Mouse (Mus musculus) lung, adult 2 months (tissue): ENCODE results near the gene Sncb. TPM values are rescaled to one million over a fixed set of nuclear protein-coding genes. Genes with fewer than 3 reads are reported as not detected.

Experiments used
- DNase-seq: peaks from one replicate; pipeline ENCODE4 v3.0.0; 2022
- H3K4me1 ChIP-seq: fragments of 200-500 bp; 2 replicates; pipeline ENCODE4 v1.6.1; 2011; ENCODE audit warnings: low read length; ENCODE audit not compliant: control insufficient read depth, insufficient read depth
- H3K4me3 ChIP-seq: fragments of 200-500 bp; replicated peaks from 2 replicates; pipeline ENCODE3; 2011; ENCODE audit warnings: low read depth, mild to moderate bottlenecking, control low read depth, low read length; ENCODE audit errors: extremely low read depth
- CTCF ChIP-seq: fragments of 200-500 bp; IDR thresholded peaks from 2 replicates; pipeline ENCODE4 v1.5.1; 2011; ENCODE audit warnings: mild to moderate bottlenecking, low read length, control low read depth; ENCODE audit not compliant: insufficient read depth
- POLR2A ChIP-seq: fragments of 200-500 bp; IDR thresholded peaks from 2 replicates; pipeline ENCODE4 v1.6.1; 2011; ENCODE audit warnings: low read depth, mild to moderate bottlenecking, control low read depth, low read length, borderline replicate concordance; ENCODE audit errors: extremely low read depth
- WGBS: fragments of 180-500 bp; shearing (Covaris S2); methylation state at CpG from one replicate; pipeline ENCODE4 v1.1.7; 2018; 5-methylcytosine and 5-hydroxymethylcytosine counted together
- polyA plus RNA-seq: library from polyadenylated mRNA; depleted of rRNA; stranded (reverse); fragments of >200 nt; gene quantifications from 2 replicates; pipeline ENCODE4 v1.2.3, GENCODE M21; 2012

Sncb gene
- polyA plus RNA-seq, 1 experiment, result not detected

GRCm38 (mm10) chr13:54749061-54749863, 17.1 kb downstream of the Sncb start:
- no peak for DNase-seq
- 2% methylated on average over 71 of the region's 100 CpGs for WGBS

DNA sequence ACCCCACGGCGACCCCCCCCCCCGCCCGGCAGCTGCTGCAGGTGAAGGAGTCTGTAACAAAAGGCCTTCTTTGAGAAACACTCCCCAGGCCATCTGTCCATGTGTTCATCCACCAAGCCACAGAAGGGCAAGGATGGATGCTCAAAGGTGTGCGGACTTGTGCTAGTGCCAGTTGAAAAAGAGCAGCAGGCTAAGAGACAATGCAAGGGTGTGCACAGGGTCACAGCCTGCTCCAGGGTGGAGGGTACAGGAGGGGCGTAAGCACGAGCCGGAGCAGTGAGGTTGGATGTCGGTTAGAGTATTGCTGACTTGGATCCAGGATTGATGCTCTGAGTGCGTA, 17.7 kb downstream of the Sncb start:
- no peak overlapping the region for H3K4me3 ChIP-seq
- DNase-seq, result no peak
- WGBS, result 46% methylated on average over 10 of the region's 10 CpGs
- no peaks in the 10 kb centered on the region for H3K4me1 ChIP-seq
- TF ChIP-seq CTCF, result no peak
- no peak for TF ChIP-seq POLR2A

More at GRCm38 (mm10) chr13:54749061-54749863, 17.1 kb downstream of the Sncb start:
- Histone ChIP-seq H3K4me3 (no peak overlapping the region), H3K4me1 (no peaks in the 10 kb centered on the region)
- TF ChIP-seq CTCF, result no peak
- TF ChIP-seq POLR2A, result no peak

DNA sequence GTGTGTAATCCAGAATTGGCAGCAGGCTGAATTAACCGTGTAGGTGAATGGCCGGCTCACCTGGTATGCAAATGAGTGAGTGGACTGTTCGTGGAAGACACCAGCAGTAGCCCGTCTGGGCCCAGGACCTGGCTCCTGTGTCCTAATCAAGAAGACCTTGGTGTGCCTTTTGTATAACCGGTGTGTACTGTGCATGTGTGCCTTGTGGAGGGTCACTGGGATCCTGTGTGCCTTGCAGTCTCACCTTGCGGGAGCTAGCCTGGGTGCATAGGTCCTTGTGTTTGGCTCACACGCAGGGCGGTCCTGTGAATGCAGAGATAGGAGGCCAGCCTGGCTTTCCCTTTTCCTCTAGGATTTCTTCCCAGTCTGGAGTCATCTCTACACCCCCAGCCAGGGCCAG, 18.2 kb downstream of the Sncb start:
- Histone ChIP-seq H3K4me1 (no peaks in the 10 kb centered on the region), H3K4me3 (no peak overlapping the region)
- 78% methylated on average over 8 of the region's 8 CpGs for WGBS
- TF ChIP-seq CTCF (no peak), POLR2A (no peak)
- no peak for DNase-seq

- TF ChIP-seq POLR2A, result no peak
- TF ChIP-seq CTCF, result no peak
- WGBS, result 39% methylated on average over 10 of the region's 10 CpGs
- DNase-seq, result no peak
- no peak overlapping the region for H3K4me3 ChIP-seq
- no peaks in the 10 kb centered on the region for H3K4me1 ChIP-seq
These were observed 19.5 kb downstream of the Sncb start for GRCm38 (mm10) chr13:54746896-54747295.

- Histone ChIP-seq H3K4me1 (no peaks in the 10 kb centered on the region), H3K4me3 (no peak overlapping the region)
- no peak for DNase-seq
- TF ChIP-seq CTCF (no peak), POLR2A (no peak)
- WGBS, result 33% methylated on average over 6 of the region's 6 CpGs
These were observed 20.3 kb downstream of the Sncb start for GRCm38 (mm10) chr13:54746110-54746509.

DNA sequence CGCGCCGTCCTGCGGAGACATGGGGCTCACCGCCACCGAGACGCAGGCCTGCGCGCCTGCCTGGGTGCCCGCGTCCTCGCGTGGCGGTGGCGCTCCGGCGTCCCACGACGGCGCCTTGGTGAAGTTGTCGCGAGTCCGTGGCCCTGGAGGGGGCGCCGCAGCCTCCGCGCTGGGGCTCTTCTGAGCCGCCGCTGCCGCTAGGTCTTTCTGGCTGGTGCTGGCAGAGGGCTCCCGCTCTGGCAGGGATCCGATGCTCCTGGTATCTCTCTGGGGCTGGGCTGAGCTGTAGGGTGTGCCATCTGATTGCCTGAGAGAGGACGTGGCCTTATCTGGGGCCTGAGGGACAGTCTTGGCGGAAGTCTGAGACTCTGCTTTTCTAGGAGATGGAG, 28.2 kb downstream of the Sncb start:
- no peak for DNase-seq
- Histone ChIP-seq H3K4me3 (no peak overlapping the region), H3K4me1 (no peaks in the 10 kb centered on the region)
- WGBS, result 2% methylated on average over 33 of the region's 34 CpGs
- no peak for TF ChIP-seq CTCF
- no peak for TF ChIP-seq POLR2A

DNA sequence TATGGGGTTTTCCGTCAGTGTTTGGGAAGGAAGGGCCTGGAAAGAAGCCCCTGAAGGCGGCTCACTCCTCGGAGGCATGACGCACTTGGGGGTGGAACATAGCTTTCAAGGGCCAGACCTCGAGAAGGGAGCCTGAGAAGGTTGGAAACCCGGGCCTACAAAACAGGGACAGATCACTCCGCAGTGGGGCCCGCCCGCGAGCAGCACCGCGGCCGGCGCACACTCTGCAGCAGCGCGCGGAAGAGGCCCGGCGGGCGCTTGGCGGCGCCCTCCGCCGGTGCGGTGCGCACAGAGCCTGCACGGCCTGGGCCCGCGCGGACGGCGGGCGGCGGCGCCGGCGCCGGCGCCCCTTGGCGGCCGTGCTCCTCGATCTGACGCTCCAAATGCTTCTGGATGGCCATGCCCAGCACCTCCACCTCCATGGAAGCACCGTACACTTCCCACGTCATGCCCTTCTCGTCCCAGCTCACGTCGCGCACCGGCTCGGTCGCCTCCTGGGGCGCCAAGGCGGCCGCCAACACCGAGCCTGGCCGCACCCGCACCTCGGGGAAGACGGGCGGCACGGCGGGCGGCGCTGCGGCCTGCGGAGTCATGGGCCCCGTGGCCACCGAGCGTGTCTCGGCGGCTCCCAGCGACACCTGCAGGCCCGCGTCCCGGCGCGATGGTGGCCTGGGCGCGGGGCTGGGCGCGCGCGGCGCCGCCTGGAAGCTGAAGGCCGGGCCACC, 28.7 kb downstream of the Sncb start:
- no peak overlapping the region for H3K4me3 ChIP-seq
- no peak for DNase-seq
- H3K4me1 ChIP-seq, result no peaks in the 10 kb centered on the region
- 2% methylated on average over 81 of the region's 87 CpGs for WGBS
- TF ChIP-seq CTCF, result no peak

GRCm38 (mm10) chr13:54736931-54737330, 29.5 kb downstream of the Sncb start:
- DNase-seq, result no peak
- H3K4me1 ChIP-seq, result no peaks in the 10 kb centered on the region
- H3K4me3 ChIP-seq, result no peak overlapping the region
- WGBS, result 16% methylated on average over 3 of the region's 3 CpGs
- no peak for TF ChIP-seq POLR2A
- TF ChIP-seq CTCF, result no peak

DNA sequence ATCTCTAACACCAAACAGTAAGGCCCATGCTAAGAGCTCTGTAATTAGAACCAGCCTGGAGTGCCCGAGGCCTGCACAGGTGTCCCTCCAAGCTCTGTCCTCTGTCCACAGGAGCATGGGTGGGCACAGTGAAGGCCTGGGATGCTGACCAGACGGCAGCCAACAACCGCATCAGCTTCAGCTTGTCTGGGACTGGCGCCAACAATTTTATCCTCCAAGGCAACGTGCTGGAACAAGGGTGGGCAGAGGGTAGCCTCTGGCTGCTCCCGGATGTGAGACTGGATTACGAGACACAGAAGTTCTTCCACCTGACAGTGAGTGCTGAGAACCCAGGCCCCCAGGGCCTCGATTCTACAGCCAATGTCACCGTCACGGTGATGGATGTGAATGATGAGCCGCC, 40.3 kb downstream of the Sncb start:
- WGBS, result 59% methylated on average over 11 of the region's 11 CpGs
- H3K4me1 ChIP-seq, result no peaks in the 10 kb centered on the region

DNA sequence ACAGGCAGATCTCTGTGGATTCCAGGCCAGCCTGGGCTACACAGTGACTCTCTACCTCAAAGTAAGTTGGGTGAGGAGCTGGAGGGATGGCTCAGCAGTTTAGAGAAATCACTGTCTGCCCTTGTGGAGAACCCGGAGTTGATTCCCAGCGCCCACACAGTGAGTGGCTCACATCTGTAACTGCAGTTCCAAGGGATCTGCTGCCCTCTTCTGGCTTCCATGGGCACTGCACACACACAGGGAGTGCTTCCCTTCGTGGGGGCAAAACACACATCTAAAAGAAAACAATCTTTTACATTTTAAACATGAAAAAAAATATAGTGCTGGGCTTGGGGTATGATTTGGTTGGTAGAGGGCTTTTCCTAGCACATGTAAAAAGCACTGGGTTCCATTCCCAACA, 43.3 kb downstream of the Sncb start:
- H3K4me3 ChIP-seq, result no peak overlapping the region
- DNase-seq, result no peak
- 91% methylated on average over 3 of the region's 3 CpGs for WGBS
- H3K4me1 ChIP-seq, result no peaks in the 10 kb centered on the region
- no peak for TF ChIP-seq POLR2A

More for the DNA sequence above, 40.3 kb downstream of the Sncb start:
- TF ChIP-seq CTCF (no peak), POLR2A (no peak)
- no peak overlapping the region for H3K4me3 ChIP-seq
- no peak for DNase-seq
